Mouse (Mus musculus) cortical plate, adult 2 months (tissue): ENCODE measurements around the gene Sema6d.

Source experiments
- CTCF ChIP-seq: fragments of 200-500 bp; IDR thresholded peaks from 2 replicates; pipeline ENCODE4 v1.5.1; 2011; ENCODE audit warnings: mild to moderate bottlenecking, control low read depth, low read length; ENCODE audit not compliant: insufficient read depth; ENCODE audit errors: extremely low read depth
- POLR2A ChIP-seq: fragments of 200-500 bp; IDR thresholded peaks from 2 replicates; pipeline ENCODE4 v1.6.1; 2011; ENCODE audit warnings: mild to moderate bottlenecking, low read length, control low read depth; ENCODE audit not compliant: insufficient read depth; ENCODE audit errors: extremely low read depth

DNA sequence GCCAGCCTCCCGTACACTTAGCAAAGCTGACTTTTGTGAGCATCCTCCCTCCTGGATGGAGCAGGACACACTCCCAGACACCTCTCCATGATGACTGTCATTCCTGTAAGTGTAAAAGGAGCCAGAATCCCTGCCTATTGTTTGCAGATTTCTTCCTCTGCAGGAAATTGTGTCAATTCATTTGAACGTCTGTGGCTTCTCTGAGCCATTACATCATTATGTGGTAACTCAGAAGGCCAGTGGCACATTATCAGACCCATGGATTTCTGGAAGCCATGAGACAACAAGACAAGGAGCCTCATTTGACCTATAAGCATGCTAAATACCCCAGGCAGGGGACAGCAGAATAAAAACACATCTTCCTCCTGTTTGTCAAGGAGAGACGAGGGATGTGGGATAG lies 327.0 kb downstream of the Sema6d start:
- TF ChIP-seq CTCF = no peak
- no peak for TF ChIP-seq POLR2A
